Mouse (Mus musculus): Measurements from ENCODE around the gene Atg7.

GRCm38 (mm10) chr6:114657807-114658206 is 14.9 kb downstream of the Atg7 start:
- no peak for TF ChIP-seq CTCF (IDR thresholded peaks at IDR 0.05; ENCODE audit: insufficient read depth, low read depth, low read length)
- no peak for TF ChIP-seq POLR2A (IDR thresholded peaks at IDR 0.05; ENCODE audit: insufficient read depth, low read depth, low read length)

Data from olfactory bulb, adult 2 months (tissue).